Mouse (Mus musculus) forelimb bud, embryonic 11.5 days (tissue): ENCODE results near the gene Cdc73.
"Not testable (repeated sequence)": the region's sequence is repeated elsewhere in the genome, so short reads cannot be mapped to it uniquely, and the experiment has no call there.

Source experiments
- DNase-seq: peaks from one replicate; pipeline ENCODE4 v3.0.0-alpha.2; 2012; ENCODE audit warnings: low read depth, low spot score

Gene Cdc73

DNA sequence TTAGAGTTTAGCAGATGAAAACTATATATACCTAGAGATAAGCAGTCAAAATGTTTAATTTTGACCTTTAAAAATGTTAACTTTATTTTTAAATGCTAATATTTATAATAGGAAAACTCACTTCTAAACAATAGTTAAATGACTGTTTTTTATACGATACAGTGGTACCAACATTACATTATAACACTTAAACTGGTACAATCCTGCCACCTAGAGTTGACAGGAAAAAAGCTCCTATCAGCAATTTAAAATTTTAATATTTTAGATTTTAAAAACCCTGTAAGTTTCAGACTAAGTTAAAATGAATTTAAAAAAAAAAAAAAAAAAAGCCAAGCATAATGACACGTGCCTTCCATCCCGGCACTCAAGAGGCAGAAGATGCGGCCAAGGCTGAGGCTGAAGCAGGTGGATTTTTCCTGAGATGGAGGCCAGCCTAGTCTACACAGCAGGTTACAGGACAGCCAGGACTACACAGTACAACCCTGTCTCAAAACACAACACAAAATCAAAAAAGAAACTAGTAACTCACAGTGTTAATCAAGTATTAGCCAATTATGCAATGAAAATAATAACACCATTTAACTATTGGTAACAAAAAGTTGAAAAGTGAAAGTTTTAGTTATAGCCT lies 26.8 kb downstream of the Cdc73 start:
- no peak for DNase-seq

DNA sequence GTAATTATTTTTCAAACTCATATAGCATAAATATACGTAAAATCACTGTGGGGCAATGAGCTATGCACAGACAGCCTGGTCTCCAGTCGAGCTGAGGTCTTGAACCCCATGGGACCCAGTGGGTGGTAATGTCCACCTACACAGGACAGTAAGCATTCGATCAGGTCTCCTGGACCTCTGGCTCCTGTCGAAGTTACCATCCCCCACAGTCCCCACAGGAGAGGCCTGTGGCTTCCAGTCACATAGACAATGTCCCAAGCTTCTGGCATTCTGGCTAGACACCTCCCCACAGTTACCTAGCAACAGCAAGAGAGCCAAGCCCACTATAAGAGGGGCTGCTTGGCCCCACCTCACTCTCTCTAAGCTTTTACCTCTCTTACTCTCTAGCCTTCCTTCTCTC lies 37.9 kb downstream of the Cdc73 start:
- not testable (repeated sequence) for DNase-seq

DNA sequence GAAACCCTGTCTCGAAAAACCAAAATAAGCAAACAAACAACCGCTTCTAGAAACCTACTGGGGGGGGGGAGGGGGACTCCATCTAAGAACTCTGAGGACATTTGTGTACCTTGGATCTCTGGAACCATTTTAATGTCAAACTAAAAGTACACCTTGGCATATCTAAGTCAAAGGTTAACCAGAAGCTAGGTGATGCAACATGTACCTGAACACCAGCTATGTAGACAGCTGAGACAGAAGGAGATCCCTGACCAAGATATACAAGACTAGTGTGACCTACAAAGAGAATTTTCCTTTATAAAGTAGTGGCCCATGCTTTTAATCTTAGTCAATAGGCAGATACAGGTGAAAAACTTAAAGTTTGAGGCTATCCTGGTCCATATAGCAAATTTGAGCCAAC lies 39.5 kb downstream of the Cdc73 start:
- DNase-seq = no peak

DNA sequence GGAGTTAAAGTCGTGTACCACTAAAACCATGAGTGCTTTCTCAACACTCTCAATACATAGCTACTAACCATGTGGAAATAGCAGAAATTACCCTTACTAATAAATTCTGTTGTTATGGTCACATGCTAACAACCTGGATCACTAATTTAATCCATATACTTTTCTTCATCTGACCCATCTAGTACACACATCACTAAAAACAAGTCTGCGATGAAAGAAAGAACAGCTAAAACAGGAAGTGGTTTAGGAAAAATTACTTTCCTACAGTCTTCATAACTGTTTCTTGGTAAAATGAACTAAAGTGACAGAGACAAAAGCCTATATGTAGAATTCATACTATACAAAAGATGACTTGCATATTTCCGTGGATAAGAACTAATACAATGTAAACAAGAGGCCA lies 49.0 kb downstream of the Cdc73 start:
- DNase-seq = no peak

DNA sequence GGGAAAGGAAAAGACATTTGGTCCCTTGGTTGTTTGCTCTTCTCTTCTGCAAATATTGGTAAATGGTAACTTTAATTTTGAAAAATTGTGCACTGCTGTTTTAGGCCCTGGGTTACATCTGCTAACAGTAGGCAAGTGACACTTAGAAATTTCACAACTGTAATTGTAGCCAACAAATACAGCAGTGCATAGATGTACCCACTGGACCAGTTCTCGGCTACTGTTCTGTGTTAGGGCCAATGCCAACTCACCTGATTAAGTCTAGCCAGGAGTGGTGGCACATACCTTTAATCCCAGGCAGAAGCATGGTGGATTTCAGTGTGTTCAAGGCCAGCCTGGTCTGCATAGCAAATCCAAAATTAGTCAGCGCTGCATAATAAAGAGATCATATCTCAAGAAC lies 52.4 kb downstream of the Cdc73 start:
- DNase-seq = no peak

DNA sequence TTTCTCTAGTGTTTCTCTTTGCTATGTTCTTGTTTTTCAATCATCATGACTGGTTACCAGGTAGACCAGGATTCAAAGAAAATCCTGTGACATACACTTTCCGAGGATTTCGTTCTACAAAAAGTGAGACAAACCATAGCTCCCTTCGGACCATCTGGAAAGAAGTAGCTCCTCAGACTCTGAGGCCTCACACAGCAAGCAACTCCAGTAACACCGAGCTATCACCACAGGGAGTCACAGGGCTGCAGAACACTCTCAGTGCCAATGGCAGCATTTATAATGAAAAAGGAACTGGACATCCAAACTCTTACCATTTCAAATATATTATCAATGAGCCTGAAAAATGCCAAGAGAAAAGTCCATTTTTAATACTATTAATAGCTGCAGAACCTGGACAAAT lies 56.5 kb downstream of the Cdc73 start:
- no peak for DNase-seq

DNA sequence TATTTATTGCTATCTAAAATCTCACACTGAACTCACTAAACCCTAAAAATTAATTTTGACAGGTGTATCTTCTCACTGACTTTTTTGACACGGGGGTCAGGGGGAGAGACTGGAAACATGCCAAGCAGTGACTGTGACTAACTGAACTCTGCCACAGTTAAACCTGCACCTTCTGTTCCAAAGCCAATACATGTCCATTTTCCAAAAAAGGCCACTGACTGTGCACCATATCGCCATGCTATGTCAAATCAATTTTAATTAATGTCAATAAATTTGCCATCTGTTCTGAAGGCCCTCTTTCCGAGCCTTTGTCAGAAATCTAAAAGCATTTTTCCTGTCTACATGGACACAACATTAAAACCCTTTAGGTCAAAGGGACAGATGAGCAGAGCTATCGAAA lies 57.3 kb downstream of the Cdc73 start:
- DNase-seq = no peak

DNA sequence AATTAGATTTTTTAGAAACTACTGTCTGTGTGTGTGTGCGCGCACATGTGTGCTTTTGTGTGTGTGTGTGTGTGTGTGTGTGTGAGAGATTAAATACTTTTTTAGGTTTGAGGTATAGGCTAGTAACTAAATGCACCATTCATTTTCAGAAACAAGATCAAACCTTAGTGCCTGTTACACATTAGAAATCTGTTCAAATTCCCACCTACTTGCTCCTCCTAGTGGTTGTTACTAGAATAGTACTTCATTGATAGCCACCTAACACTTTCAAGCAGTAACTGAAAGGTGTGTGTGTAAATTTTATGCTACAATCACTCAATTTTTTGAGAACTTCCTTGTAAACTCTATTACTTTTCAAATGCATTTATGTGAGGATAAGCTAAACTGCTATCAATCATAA lies 58.5 kb downstream of the Cdc73 start:
- DNase-seq = peak; percentile 59

DNA sequence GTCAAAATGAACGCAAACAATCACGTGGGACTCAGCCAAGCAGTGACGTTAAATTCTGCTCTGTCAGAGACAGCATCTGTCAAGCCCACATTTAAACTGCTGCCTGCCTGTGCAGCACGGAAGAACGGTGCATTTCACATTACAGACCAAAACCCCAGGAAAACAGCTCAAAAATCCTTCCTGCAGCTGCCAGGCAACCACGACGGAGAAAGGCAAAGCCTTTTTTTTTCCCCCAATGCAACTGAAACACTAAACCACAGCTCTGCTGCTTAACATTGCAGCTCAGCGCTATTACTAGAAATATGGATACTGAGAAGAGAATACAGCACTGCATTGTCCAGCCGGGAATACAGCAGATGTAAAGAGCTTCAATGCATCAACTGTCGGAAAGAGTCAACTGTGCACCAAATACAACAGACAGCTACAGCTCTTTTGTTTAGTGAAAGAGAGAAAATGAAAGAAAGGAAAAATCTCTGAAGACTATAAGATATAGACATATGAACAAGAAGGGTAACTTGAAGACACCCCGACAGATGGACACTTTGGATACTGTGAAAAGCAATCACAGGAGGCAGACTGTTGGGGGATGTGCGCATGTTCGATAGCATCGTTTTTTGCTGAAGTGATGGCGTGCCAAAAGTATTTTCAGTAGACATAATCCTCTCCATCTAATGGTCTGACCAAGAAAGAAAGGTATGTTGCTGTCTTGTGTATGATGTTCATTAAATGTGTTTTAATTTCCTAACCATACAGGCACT lies 61.9 kb downstream of the Cdc73 start, which contains the start of gene B3galt2:
B3galt2 (plus strand) TSS at position 15 of the 758 bp plus-strand sequence.
- DNase-seq = no peak

DNA sequence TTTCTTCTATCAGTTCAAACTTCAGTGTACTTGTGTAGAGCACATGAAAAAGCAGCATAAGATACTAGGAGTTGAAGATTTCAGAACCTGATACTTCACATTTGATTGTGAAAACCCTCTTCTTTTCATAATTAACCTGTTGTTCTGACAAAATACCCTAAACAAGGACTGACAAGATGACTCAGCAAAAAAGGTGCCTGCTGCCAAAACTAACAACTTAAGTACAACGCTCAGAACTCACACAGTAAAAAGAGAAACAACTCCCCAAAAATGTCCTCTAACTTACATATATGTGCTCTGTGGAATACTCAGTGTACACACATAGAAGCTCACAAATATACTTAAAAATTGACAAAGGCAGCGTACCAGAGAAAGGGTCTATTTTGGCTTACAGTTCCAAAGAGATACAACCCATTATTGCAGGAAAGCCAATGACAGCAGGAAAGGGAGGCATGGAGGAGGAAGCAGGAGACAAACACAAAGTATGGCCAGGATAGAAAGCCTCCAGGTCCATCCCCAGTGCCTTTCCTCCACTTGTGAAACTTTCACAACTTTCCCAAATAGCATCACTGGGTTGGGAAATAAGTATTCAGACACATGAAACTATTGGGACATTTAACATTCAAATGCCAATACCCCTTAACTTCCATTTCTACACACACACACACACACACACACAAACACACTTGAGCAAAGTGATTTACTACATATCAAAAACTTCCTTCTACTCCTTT lies 69.7 kb downstream of the Cdc73 start:
- no peak for DNase-seq

DNA sequence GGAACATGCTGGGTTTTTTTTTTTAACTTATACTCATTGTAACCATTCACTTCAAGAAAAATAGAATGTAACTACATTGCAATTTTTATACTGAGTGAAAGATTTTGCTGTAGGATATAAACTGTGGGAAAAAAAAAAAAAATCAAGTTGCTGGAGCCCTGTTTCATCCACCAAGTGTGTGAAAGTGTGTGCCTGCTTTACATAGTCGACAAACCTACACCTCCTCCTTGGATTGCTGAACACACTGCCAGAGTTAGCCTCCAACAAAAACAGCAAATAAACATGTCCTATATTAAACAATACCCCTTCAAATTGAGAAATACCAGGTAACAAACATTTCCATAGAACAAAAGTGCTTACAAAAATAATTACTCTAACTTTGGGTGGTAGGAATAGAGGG lies 70.3 kb downstream of the Cdc73 start:
- no peak for DNase-seq

DNA sequence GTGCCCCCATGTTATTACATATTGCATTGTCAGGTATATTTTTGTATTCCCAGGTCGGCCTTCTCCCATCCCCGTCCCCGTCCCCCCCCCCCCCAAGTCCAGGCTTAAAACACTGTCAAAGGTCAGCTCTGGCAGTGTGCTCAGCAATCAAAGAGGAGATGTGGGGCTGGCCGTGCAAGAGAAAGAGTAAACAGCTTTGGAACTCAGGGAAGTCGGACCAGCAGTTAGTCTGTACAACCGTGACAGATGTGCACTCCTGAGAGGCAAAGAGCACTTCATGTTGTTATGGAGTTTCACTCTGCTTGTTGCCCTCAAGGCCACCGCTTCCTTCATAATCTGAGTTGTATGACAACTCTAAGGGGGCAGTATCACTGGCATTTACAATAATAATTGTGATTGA lies 71.4 kb downstream of the Cdc73 start:
- DNase-seq = no peak

DNA sequence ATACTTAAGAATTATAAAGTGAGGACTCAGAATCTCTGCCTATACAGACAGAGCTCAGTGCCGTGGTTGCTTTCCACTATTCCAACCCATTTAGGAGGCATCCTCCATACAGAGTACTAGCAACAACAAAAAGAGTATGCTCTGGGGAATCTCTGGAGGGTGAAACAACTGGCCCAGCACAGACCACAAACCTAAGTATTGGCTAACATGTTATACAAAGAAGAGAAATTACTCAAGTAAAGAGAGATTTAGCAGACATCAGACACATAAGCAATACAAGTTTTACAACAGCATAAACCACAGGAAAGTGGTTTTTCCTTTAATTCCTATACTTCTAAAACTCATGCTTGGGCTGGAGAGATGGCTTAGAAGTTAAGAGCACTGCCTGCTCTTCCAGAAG lies 80.1 kb downstream of the Cdc73 start:
- DNase-seq = no peak

DNA sequence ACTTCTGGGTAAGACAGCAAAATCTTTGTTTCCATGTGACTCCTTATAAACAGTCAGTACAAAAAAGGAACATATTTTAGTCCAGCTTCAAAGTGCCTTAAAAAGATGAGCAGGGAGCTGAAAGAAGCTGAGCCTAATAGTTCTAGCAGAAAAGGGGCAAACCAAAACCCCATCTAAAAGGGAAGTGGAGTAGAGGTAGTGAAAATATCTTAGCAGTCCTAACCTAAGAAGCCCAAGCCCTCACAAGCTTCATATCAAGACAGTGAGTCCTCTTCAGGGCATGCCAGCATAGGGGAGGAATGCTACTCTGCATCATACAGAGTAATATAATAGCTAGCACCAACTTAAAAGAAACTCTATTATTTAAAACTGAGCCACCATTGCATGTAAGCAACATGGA lies 80.8 kb downstream of the Cdc73 start:
- DNase-seq = no peak

DNA sequence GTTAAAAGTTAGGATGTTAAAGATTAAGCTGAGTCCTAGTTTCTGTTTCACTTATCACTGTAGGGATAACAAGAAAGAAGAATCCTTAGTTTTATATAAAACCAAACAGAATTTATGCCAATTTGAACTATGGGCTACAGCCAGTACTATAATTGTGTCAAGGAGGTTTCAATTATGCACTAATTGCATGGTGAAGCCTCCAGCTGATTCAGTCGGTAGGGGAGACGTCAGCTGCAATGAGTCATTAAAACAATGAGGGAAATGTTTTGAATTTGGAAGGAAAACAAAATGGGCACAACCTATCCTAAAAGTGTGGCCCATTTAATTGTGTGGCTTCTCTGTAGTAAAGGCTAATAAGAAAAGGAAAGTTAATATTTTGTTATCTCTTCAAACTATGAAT lies 82.9 kb downstream of the Cdc73 start:
- DNase-seq = no peak

DNA sequence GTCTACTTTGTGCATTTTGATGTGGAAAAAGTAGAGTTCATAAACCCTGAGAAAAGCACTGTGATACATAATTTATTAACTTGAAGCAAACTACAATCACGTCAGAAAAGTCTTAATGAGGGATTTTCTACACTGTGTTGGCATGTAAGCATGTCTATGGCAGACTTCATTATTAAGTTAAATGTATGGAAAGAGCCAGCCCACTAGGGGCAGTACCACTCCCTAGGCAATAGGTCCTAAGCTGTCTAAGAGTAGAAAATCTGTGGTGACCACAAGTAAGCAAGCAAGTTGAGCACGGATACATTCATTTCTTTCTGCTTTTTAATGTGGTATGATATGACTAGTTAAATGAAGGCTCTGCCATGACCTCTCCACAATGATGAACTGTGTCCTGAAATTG lies 89.8 kb downstream of the Cdc73 start:
- no peak for DNase-seq

DNA sequence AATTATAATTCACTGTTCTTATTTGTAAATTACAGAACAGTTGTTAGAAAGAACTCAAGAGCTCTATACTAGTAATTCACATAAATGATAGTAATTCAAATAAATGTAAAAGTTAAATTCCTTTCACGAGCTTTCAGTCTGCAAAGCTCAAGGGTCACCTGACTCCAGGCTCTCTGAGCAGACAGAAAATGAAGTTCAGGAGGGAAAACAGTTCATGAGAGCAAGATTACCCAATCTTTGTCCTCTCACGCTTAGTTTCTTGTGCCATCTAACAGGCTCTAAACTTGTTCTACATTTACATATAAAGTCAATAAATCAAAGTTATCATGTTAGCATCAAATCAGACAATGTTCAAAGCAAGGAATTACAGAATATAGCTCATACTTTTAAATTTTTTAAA lies 93.8 kb downstream of the Cdc73 start:
- DNase-seq = no peak

DNA sequence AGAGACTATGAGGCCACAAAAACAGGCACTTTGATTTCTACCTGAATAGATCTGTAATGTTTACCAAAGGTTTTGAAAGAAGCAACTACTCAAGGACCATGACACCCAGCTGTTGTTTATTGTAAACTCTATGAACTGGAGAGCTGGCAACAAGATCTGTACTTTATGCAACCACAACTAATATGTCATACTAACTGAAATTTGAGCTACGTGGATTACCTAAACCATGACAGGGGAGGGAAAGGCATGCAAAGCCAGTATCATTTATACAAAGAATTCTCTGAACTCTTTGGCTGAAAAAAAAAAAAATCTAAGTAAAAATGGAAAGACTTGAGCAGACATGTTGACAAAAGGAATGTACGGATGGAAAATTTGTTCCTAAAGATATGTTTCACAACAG lies 105.8 kb downstream of the Cdc73 start:
- no peak for DNase-seq

DNA sequence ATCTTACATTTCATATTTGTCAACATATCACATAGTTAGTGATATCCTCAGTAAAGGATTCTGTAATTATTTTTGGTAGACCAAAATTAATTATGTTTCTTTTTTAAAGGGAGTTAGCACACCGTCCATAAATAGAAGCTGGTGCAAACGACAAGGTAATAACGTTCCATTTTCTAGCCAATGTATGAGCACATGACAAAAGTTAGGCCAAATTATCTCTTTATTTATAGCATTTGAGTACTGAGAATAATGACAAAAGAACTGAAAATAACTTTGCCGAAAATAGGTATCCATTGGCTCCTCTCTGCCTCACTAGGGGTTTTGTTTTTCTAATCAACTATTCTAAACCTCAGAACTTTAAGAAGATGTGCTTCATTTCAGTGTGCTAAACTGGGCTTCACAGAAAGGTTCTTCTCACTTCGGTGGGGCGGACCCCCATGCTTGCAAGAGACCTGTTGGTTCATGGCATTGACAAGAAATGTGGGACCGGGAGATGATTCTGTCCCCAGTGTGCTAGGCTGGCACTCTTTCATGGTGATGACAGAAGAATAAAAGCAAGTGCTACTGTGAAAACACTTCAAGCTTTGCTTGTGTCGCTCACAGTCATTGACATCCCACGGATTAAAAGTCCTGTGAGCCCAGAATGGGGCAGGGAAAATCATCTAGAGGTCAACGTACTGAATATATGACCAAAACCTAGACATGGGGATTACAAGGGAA lies 125.7 kb downstream of the Cdc73 start:
- DNase-seq = no peak

DNA sequence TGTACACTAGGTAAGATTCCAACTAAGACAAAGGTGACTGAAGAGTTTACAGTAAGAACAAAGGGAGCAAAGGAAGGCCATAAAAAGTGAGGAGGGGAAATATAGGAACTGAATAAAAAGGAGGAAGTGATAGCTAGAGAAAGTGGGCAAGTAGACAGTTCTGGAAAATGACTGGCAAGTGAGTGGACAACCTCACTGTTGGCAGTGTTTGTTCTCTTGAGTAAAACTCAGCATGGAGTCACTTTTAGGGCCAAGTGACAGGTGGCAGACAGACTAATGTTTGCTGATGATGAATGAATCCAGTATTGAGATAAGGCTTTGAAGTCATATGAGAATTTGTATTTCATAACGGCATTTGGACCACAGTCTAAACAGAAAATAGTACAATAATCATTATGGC lies 144.5 kb downstream of the Cdc73 start:
- DNase-seq = no peak

DNA sequence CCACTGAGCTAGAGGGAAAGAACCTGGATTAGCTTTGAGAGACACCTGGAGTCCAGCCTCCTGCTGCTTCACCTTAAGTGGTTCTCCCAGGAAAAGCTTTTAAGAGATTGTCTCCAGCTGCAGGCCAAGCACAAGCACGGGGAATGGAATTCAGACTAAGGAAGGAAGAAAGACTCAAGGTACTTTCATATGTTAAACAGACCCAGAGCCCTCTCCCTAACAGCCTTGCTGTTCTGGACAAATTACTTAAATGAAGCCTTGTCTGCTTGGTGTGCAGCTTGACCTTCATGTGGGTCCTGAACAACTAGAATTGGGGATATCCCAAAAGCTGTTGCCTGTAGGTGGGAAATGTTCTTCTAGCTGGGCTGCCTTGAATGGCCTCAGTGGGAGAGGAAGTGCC lies 147.2 kb downstream of the Cdc73 start:
- DNase-seq = no peak

DNA sequence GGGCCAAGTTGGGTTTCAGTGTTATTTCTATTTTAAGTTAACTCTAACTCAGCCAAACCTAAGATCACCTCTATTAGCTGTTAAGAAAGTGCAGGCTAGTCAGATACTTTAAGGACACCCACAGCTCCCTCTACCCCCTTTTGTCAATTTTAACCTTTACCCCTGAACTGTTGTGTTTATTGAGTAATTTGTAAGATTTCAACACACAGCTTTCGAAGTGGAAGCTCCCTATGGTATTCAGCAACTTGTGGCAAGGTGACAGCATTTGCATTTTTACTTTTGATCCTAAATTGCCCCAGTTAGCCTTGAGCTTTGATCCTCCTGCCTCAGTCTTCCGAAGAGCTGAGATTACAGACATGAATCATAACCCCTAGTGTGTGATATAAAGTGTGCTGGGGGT lies 148.1 kb downstream of the Cdc73 start:
- no peak for DNase-seq
